Mouse (Mus musculus) right cerebral cortex, postnatal 14 days (tissue): ENCODE results near the gene Asic1.
"Not testable (repeated sequence)": the region's sequence is repeated elsewhere in the genome, so short reads cannot be mapped to it uniquely, and the experiment has no call there.

ENCODE experiments used
- DNase-seq: peaks from one replicate; pipeline ENCODE4 v3.0.0; 2022

Asic1 gene

DNA sequence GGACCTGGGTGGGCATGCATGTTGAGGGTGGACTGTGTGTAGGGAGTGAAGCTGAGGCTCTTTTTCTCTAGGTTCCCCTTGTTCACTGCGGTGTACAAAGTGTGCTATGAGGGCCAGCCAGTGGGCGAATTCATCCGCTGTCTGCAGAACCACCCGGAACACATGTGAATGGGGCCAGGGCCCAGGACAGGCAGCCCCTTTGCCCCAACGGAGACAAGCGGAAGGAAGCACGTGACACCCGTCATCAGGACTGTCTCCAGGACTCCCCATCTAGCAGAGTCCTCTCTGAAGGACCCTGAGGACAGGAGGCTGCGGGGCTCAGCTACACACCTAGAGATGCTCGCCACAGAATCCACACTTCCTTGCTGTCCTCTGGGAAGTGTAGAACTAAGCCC lies 52.9 kb downstream of the Asic1 start:
- peak; percentile 33 for DNase-seq

DNA sequence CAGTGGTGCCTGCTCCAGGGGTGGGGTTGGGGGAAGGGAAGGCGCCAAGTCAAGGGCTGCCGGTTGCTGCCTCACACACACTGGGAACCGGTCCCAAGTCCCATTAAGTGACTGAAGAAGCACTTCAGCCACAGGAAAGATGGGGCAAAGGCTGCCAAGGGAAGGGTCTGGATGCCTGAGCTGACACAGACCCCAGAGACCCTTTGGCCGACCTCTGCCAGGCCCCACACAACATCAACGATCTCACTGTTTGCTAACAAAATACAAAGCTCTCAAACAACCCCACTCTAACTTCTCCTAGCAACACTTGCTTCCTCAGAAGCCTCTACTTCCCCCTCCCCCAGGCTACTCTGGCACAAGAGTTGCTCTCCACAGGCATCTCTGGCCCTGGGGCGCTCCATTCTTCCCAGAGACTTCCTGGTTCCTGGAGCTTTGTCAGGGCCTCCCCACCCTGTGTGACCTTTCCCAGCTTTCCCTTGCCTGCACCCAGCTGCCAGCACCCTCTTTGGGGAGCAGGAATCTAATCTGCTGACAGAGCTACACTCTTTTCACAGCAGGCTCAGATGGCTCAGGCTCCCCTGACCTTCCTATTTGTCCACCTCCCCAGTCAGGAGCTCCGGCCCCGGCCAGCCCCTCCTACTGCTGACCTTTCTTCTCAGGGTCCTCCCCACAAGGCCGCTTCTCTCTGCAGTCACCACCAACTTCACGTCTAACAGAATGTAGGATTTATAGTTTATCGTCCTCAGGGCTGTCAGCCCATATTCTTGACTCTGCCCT lies 53.5 kb downstream of the Asic1 start:
- DNase-seq: peak; percentile 58

DNA sequence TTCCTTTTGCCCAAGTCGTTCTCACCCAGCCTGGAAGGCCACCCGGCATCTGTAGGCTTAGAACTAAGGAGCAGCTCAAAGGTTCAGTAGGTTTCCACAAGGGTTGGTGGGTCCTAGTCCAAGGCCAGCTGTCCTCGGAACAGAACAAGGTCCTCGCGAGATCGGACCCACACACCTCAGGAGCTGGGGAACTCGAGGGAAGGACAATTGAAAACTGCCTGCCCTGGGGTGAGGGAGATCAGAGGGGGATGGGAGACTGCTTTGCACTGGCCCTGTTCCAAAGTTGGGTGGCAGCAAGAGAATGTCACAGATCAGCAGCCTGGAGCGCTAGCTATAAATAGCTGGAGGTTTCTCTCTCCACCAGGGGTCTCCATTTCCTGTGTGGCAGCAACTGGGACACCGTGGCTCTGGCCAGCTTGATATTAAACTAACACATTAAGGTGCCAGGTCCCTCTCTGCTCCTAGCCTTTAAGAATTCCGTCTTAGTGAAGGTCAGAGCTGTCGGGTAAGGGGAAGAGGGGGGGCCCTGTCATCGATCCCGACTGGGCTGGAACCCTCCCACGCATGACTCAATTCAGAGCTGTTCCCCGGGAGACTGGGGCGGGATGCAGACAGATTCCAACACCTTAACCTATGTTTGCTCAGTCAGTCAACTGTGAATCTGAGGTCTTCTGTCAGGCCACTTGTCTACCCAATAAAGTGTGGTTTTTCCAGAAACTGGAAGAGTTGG lies 54.3 kb downstream of the Asic1 start:
- peak; percentile 57 for DNase-seq

DNA sequence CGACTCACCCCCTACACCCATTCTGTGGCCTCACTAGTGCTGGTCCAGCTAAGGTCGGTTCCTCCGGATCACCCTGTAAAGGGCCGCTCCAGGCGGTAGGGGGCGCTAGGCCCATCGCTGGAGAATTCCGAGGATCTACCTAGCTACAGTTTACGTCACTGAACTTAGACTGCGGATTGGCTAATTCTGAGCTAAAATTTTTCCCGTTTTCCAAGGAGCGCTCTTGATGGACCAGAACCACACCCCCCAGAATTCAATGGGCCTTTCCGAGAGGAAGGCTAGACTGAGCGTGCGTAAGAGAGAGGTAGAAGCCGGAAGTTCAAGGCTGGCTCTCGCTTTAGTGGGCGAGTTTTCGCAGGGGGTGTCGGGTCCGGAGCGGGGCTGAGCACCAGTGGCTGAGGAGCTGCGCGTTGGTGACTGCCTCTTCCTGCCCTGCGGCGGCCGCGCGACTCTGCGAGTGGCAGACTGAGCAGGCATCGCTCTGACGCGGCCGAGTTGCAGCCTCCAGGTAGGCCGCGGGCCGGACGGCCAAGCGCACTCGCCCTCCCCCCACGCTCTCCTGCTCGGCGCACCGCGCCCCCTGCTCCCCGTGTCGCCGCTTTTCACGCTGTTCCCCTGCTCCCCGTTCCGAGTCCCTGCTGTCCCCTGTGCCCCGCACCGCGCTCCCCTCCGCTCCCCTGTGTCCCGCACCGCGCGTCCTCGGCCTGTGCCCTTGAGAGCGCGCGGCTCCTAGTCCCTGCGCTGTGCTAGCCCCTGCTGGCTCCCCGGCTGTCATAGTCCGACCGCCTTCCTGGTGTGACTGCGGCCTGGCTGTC lies 55.4 kb downstream of the Asic1 start, which contains the start of gene Cox14:
Gene Cox14 (plus strand): TSS at position 278 of the 815 bp plus-strand sequence.
- peak; percentile 88 for DNase-seq

DNA sequence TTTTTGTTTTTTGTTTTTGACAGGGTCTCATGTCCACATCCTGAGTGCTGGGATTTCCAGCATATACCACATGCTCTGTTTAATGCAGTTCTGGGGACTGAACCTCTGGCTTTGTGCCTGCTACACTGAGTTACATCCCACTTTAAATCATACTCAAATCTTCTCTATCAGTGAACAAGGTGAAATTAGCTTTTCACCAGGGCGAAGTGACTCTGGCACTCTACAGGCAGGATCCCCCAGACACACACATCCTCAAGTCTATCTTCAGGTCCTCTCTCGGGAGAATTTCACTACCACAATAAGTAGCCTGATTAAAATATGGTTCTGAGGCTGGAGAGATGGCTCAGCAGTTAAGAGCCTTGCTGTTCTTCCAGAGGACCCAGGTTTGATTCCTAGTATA lies 56.4 kb downstream of the Asic1 start:
- no peak for DNase-seq

DNA sequence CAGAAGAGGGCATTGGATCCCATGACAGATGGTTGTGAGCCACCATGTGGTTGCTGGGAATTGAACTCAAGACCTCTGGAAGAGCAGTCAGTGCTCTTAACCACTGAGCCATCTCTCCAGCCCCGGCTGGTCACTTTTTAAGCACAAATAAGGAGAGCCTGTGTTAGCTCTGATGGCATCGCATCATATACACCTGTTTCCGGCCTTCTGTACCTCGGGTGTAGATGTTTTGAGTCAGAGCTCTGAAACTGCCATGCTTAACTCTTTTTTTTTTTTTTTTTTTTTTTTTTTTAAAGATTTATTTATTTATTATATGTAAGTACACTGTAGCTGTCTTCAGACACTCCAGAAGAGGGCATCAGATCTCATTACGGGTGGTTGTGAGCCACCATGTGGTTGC lies 56.9 kb downstream of the Asic1 start:
- DNase-seq: not testable (repeated sequence)

DNA sequence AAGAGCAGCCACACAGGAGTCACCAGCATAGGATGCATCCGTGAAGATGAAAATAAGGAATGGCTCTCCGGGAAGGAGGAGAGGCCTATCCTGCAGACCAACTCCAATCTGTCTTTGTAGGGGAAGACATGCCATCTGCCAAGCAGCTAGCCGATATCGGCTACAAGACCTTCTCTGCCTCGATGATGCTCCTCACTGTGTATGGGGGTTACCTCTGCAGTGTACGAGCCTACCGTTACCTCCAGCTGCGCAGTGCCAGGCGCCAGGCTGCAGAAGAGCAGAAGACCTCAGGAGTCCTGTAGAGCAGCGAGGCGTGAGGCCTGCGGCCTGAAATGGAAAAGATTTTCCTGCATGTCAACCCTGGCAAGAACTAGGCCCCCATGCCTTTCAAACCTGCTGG lies 57.4 kb downstream of the Asic1 start:
- DNase-seq: no peak

DNA sequence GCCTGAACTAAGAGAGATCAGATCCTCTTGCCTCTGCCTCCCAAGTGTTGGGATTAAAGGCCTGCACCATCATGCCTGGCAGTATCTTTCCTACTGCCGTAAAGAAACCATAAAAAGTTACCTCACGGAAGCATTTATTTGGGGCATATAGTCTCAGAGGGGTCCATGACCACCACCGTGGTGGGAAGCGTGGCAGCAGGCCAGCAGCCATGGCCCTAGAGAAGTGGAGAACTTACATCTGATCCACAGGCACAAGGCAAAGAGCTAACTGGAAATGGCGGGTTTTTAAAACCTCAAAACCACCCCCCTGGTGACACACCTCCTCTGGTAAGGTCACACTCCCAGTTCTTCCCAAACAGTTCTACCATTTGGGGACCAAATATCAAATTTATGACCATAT lies 58.0 kb downstream of the Asic1 start:
- DNase-seq: no peak

DNA sequence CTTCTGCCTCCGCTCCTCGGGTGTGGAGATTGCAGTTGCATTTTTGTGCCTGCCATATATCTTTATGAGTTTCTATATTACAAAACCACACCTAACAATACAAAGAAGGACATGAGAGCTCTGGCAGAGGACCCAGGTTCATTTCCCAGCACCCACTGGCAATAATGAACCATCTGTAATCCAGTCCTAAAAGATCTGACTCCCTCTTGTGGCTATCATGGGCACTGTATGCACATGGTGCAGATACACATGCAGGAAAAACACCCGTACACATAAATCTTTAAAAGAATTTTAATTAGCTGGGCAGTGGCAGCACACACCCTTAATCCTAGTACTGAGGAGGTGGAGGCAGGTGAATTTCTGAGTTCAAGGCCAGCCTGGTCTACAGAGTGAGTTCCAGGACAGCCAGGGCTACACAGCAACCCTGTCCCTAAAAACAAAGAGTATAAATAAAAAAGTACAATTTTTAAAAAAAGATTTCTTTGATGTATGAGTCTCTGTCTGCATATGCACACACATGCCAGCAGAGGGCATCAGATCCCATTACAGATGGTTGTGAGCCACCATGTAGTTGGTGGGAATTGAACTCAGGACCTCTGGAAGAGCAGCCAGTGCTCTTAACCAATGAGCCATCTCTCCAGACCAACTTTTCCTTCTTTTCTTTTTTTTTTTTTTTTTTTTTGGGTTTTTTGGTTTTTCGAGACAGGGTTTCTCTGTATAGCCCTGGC lies 59.1 kb downstream of the Asic1 start:
- no peak for DNase-seq

DNA sequence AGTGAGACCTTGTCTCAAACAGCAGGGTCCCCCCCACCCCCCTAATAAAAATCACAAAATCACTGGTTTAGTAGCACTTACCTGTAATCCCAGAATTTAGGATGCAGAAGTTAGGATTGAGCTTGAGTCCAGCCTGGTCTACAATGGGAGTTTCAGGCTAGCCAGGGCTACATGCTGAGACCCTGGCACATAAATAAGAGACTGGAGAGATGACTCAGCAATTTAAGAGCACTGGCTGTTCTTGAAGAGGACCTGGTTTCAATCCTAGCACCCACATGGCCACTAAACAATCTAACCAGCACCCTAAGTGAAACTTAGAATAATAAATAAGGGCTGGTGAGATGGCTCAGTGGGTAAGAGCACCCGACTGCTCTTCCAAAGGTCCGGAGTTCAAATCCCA lies 61.0 kb downstream of the Asic1 start:
- no peak for DNase-seq

DNA sequence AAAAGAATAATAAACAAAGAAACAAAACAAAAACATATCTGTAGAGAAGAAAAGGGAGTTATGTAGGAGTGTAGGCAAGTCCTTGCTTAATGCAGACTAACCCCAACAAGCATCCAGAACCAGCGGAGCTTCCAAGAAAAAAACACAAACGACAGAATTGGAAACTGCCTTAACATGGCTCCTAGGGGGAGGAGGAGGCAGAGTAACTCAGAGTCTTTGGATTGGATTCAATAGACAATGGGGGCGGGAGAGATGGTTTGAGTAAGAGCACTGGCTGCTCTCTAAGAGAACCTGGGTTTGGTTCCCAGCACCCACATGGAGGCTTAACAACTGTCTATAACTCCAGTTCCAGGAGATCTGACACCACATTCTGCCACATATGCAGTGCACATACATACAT lies 61.5 kb downstream of the Asic1 start:
- DNase-seq: no peak

DNA sequence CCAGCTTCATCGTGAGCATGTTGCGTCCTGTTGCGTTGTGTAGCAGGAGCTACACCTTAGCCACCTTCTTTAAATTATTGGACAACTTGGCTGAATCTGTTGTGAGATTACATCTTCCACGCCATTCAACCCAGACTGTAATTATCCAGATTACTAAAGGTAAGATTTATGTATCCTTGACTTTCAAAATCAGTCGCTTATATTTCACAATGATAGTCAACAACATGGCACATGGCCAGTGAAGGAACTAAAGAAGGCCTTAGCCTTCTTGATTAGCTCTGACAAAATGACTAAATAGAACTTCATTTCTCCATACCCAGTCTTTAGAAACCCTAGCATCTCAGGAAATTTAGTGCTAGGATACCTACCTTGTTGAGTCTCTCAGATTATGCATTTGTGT lies 63.0 kb downstream of the Asic1 start:
- DNase-seq: no peak

DNA sequence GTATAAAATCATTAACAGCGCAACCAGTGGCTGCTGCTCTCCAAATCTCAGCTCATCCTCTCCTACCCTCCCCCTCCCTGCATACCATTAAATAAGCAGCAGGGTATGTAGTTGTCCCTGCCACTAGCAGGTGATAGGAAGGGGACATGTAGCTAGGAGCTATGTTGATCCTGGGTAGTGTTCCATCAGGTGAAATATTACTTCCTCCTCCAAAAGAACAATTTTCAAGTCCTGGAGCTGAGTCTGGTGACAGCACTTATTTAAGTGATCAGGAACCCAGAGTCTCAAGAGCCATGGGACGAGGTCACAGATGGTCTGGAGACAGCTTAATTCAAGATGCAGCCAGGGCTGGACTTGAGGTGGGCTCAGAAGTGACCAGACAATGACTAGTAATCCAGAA lies 65.5 kb downstream of the Asic1 start:
- DNase-seq: peak; percentile 100

DNA sequence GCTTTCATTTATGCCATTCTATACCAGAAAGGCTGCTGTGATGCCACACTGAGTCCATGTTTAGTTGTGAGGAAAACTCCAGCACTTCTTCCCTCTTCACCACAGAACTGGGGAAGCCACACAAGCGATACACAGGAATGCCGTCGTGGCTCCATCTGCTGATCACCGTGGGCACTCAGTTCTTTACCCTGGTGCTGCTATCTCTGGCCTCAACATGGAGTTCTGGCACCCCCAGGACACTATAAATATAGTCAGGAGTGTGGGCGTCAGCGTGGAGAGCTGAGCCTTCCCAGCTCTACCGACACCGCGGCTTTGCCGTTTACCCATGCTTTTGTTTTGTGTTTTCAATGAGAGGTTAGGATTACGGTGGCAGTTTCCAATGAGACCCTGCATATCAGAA lies 66.5 kb downstream of the Asic1 start:
- DNase-seq: no peak

DNA sequence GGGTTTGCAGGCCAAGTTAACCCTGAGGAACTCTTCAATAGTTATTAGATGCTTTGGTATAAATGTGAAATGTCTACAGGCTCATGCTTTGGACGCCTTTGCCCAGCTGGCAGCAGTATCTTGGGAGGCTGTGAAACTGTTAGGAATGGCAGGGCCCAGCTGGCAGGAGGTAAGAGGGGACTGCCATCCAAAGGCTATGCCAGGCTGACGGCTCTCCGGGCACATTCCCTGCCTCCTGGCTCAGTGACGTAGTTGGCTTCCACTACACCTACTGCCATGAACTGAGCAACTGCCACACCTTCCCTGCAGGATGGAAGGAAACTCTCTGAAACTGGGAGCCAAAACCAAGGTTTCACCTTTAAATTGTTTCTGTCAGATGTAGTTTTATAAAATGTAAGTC lies 70.1 kb downstream of the Asic1 start:
- no peak for DNase-seq
